Mouse (Mus musculus): ENCODE data around the gene 9930111J21Rik1. TPM values are rescaled to one million over a fixed set of nuclear protein-coding genes. Genes with fewer than 3 reads are reported as not detected.
"Not testable (repeated sequence)": the region's sequence is repeated elsewhere in the genome, so short reads cannot be mapped to it uniquely, and the experiment has no call there.

9930111J21Rik1 gene
- polyA plus RNA-seq, 1 experiment from 2014 or later = 0.28 TPM

DNA sequence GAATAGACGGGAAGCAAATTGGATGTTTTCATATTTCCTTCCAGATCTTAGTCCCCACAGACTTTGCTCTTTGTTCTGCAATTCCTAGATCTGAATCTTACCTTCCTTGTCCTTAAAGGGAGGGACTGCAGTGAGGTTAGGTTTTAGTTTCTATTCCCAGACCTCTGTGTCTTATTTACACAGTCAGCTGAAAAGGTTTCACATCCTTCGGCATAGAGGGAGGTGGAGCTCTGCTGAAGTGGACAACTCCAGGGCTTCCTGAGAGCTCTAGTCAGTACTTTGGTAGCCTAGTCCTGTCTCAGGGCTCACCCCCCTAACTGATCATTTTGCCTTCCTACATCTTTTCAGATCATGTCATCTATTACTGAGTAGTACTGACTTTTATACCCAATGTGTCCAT, 77.2 kb downstream of the 9930111J21Rik1 start, which contains the start of gene Gm5431:
Gm5431 (minus strand) TSS at position 194 of the 400 bp plus-strand sequence.
- H3K9me3 ChIP-seq = no peaks in the 10 kb centered on the region
- no peak within 1 kb of the TSS for H3K9ac ChIP-seq (replicated peaks)
- ATAC-seq (ENCODE audit: low FRiP score, low read depth) = no peak
- H3K36me3 ChIP-seq = no peaks in the 10 kb centered on the region
- no peaks in the 10 kb centered on the region for H3K4me1 ChIP-seq
- H3K27ac ChIP-seq (replicated peaks) = no peak within 1 kb of the TSS
- 72% methylated on average over 2 of the region's 2 CpGs for WGBS
- H3K4me3 ChIP-seq = no peak within 1 kb of the TSS
- H3K4me2 ChIP-seq (replicated peaks) = no peak within 1 kb of the TSS
- H3K27me3 ChIP-seq = no peaks in the 10 kb centered on the region

DNA sequence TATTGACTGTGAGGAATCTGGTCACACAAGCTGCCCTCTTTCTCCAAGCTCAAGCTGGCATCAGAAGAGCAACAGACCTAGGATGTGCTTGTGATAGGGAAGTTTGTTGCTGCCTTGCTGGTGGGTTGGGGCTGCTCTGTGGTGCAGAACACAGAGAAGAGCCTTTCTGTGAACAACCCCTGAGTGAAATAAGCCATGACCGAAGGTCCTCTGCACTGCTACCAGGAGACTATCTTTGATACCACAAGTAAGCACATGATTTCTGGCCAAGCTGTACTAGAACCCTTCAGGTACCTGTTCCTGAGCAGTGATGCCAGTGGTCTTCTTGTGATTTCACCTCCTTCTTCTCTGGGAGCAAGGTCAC, 77.6 kb downstream of the 9930111J21Rik1 start:
- H3K4me2 ChIP-seq (replicated peaks); H3K9ac ChIP-seq (replicated peaks); H3K4me3 ChIP-seq; H3K27ac ChIP-seq (replicated peaks); ATAC-seq (ENCODE audit: low FRiP score, low read depth); H3K36me3 ChIP-seq; H3K27me3 ChIP-seq; H3K4me1 ChIP-seq; H3K9me3 ChIP-seq: not testable (repeated sequence)
- WGBS = 83% methylated on average over 1 of the region's 1 CpGs

DNA sequence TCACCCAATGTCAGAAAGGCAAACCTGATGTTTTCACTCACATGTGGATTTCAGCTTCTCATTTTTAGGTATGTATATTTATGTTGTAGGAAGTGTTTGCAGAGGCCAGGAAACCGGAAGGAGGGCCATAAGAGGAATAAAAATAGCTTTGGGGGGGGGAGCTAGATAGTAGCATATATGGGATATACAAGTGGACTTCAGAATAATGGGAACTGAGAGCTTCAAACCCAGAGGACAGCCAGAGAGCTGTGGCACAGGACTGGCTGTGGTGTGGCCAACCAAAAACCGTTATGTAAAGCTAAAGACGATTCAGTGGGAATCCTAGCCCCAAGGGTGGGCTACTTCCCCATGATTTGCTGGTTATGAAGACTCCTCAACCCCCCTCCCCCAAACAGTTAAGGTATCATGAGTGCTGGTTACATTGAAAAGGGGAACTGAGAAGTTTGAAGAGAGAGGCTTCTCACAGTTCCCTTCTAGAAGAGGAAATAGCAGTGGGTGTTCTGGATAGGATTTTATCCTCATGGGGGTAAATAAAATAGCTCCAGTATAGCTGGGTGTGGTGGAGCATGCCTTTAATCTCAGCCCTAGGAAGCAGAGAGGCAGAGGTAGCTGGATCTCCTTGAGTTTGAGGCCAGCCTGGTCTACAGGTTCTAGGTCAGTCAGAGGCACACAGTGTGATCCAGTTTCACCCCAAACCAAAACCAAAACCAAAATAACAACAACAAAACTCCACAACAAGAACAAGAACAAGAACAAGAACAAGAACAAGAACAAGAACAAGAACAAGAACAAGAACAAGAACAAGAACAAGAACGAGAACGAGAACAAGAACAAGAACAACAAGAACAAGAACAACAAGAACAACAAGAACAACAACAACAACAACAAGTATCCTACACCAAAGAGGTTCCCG, 78.3 kb downstream of the 9930111J21Rik1 start:
- not testable (repeated sequence) for H3K36me3 ChIP-seq; H3K4me2 ChIP-seq (replicated peaks); H3K27me3 ChIP-seq; ATAC-seq (ENCODE audit: low FRiP score, low read depth); H3K4me1 ChIP-seq; H3K9me3 ChIP-seq; H3K9ac ChIP-seq (replicated peaks); H3K4me3 ChIP-seq; H3K27ac ChIP-seq (replicated peaks)
- WGBS = 76% methylated on average over 6 of the region's 6 CpGs

DNA sequence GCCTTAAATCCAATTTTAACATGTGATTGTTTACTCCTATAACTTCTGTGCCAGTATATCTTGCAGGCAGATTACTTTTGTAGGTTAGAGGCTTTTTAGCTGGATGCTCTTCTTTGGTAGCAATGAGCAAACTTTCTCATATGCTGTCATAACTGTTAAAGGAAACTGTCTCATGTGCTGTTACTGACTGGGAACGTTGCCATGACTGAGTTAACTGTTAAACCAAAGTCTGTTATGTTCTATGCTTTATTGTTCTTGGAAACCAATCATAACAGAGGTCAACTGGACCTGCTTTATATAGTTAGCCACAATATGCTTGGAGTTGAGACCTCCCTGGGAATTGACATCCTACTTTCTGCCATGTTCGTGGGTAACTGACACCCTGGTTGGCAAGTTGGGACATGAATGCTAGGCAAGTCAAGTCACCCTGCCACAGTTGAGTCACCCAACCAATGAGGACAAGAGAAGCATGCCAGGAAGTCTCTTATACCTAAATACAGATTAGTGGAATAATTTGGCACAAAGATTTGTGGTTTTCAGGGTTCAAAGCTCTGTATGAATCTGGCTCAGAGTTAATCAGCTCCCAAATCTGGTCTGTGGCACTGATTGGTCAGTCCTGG, 80.3 kb downstream of the 9930111J21Rik1 start:
- 80% methylated on average over 2 of the region's 2 CpGs for WGBS
- Histone ChIP-seq H3K4me1 (no peaks in the 10 kb centered on the region), H3K4me2 (replicated peaks) (no peak overlapping the region), H3K9me3 (no peaks in the 10 kb centered on the region), H3K27ac (replicated peaks) (no peak overlapping the region), H3K36me3 (no peaks in the 10 kb centered on the region), H3K27me3 (no peaks in the 10 kb centered on the region), H3K4me3 (no peak overlapping the region), H3K9ac (replicated peaks) (no peak overlapping the region)
- no peak for ATAC-seq (ENCODE audit: low FRiP score, low read depth)

Other genes starting within 250 kb of the 9930111J21Rik1 start
- gene Rack1, start 179.1 kb downstream of the 9930111J21Rik1 start, polyA plus RNA-seq (2016; fragmentation: Nextera tagmentation; extraction: Ambion mirVana) = 503 and 506 TPM in 2 replicates
- gene Trim41, start 162.0 kb downstream of the 9930111J21Rik1 start, polyA plus RNA-seq (2016; fragmentation: Nextera tagmentation; extraction: Ambion mirVana) = 5.4 and 6.2 TPM in 2 replicates
- 1.3 and 1.4 TPM in 2 replicates for gene Trim7, start 153.3 kb downstream of the 9930111J21Rik1 start, polyA plus RNA-seq (2016; fragmentation: Nextera tagmentation; extraction: Ambion mirVana)
- 7.6 and 8.3 TPM in 2 replicates for gene Gm12184, start 152.7 kb downstream of the 9930111J21Rik1 start, polyA plus RNA-seq (2016; fragmentation: Nextera tagmentation; extraction: Ambion mirVana)
- 2.3 and 2.4 TPM in 2 replicates for gene Irgm1, start 107.7 kb downstream of the 9930111J21Rik1 start, polyA plus RNA-seq (2016; fragmentation: Nextera tagmentation; extraction: Ambion mirVana)
- 0.18 TPM in 1 of 2 replicates, not detected in the other for gene Gm5431, start 77.2 kb downstream of the 9930111J21Rik1 start, polyA plus RNA-seq (2016; fragmentation: Nextera tagmentation; extraction: Ambion mirVana)
- 1.3 and 1.8 TPM in 2 replicates for gene Psme2b, start 33.2 kb downstream of the 9930111J21Rik1 start, polyA plus RNA-seq (2016; fragmentation: Nextera tagmentation; extraction: Ambion mirVana)
- not detected in 2 replicates for gene Olfr56, start 509 bp downstream of the 9930111J21Rik1 start, polyA plus RNA-seq (2016; fragmentation: Nextera tagmentation; extraction: Ambion mirVana)
- not detected in 2 replicates for gene Gm12185, start 12.8 kb upstream of the 9930111J21Rik1 start, polyA plus RNA-seq (2016; fragmentation: Nextera tagmentation; extraction: Ambion mirVana)
- gene Tgtp1, start 14.8 kb upstream of the 9930111J21Rik1 start, polyA plus RNA-seq (2016; fragmentation: Nextera tagmentation; extraction: Ambion mirVana) = not detected in 2 replicates
- 0.30 and 0.51 TPM in 2 replicates for gene 9930111J21Rik2, start 71.8 kb upstream of the 9930111J21Rik1 start, polyA plus RNA-seq (2016; fragmentation: Nextera tagmentation; extraction: Ambion mirVana)
- gene Tgtp2, start 84.8 kb upstream of the 9930111J21Rik1 start, polyA plus RNA-seq (2016; fragmentation: Nextera tagmentation; extraction: Ambion mirVana) = 0.06 TPM in 1 of 2 replicates, not detected in the other
- gene Ifi47, start 97.2 kb upstream of the 9930111J21Rik1 start, polyA plus RNA-seq (2016; fragmentation: Nextera tagmentation; extraction: Ambion mirVana) = 0.26 and 0.27 TPM in 2 replicates
- gene Olfr1396, start 135.5 kb upstream of the 9930111J21Rik1 start, polyA plus RNA-seq (2016; fragmentation: Nextera tagmentation; extraction: Ambion mirVana) = not detected in 2 replicates
- not detected in 2 replicates for gene Olfr1395, start 162.9 kb upstream of the 9930111J21Rik1 start, polyA plus RNA-seq (2016; fragmentation: Nextera tagmentation; extraction: Ambion mirVana)
- not detected in 2 replicates for gene Olfr1394, start 175.0 kb upstream of the 9930111J21Rik1 start, polyA plus RNA-seq (2016; fragmentation: Nextera tagmentation; extraction: Ambion mirVana)
- gene Btnl9, start 207.8 kb upstream of the 9930111J21Rik1 start, polyA plus RNA-seq (2016; fragmentation: Nextera tagmentation; extraction: Ambion mirVana) = 0.04 TPM in 1 of 2 replicates, not detected in the other
- gene Zfp62, start 223.9 kb upstream of the 9930111J21Rik1 start, polyA plus RNA-seq (2016; fragmentation: Nextera tagmentation; extraction: Ambion mirVana) = 60.8 and 63.3 TPM in 2 replicates